Mouse (Mus musculus): Measurements from ENCODE around the gene Tfeb.
A peak's percentile ranks its signal among the peaks of the same experiment; 100 is the strongest.

DNA sequence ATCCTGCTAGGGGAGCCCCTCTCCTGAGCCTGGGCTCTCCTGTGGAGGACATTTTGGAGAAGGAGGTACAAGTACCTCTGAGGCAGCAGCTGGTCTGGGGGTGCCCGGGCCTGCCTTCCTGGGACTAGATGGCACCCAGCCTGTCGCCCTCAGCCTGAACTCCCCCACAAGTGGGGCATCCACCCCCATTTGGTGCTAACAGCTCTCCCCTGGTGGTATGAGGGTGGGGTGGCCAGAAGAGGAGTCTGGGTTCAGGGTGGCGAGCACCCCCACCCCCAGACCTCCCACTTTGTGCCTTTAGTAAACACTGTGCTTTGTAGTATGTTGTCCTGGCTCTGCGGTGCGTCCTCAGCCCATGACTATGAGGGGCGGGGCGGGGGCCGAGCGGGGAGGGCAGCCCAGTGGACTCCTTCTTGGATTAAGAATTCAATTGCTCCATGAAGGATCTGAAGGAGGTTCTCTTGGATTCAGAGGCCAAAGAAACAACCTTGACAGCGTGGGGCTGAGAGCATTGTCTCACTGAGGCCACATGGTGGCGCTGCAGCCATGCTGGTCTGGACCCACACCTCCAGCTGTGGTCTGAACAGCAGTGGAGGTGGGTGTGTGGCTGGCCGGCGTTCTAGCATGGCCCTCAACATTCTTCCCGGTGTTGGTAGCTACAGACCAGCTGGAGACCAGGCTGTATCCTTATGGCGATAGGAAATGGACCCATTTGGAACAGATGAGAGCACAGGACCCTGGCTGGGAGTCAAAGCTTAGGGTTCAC lies 55.5 kb downstream of the Tfeb start:
- TF ChIP-seq CTCF (IDR thresholded peaks at IDR 0.05; ENCODE audit: low read depth, low read length), result peak; percentile 99
- no peak for TF ChIP-seq POLR2A (IDR thresholded peaks at IDR 0.05; ENCODE audit: extremely low read depth, insufficient read depth, low read length)
